Mouse (Mus musculus) adrenal gland, adult (tissue): ENCODE results near the gene Sema6b.
A peak's percentile ranks its signal among the peaks of the same experiment; 100 is the strongest.

ENCODE experiments used
- DNase-seq, 2 experiments: peaks; one replicate each; pipeline ENCODE4 v3.0.0; 2022 to 2023; ENCODE audit warnings: low spot score in 1 of 2; ENCODE audit not compliant: inconsistent age in 2 of 2

The Sema6b gene

GRCm38 (mm10) chr17:56139858-56140595, at the start of gene Sema6b:
Gene Sema6b (minus strand): TSS chr17:56140343.
- DNase-seq, result peak in 1 of 2 experiments; percentile 78

- DNase-seq, result peak; percentile 85 to 94
Observed at GRCm38 (mm10) chr17:56185281-56186141, 45.4 kb upstream of the Sema6b start.

GRCm38 (mm10) chr17:56183658-56184103, 43.5 kb upstream of the Sema6b start, which contains the start of gene Mydgf:
Gene Mydgf (minus strand): TSS chr17:56183920.
- peak; percentile 96 to 98 for DNase-seq

- no peak for DNase-seq
Observed at GRCm38 (mm10) chr17:56182975-56183657, 43.0 kb upstream of the Sema6b start.

- DNase-seq, result peak in 1 of 2 experiments; percentile 38
Observed at GRCm38 (mm10) chr17:56175416-56175815, 35.3 kb upstream of the Sema6b start.

- peak in 1 of 2 experiments; percentile 34 for DNase-seq
Observed at GRCm38 (mm10) chr17:56173401-56174046, 33.4 kb upstream of the Sema6b start.

GRCm38 (mm10) chr17:56171881-56172280, 31.7 kb upstream of the Sema6b start:
- peak in 1 of 2 experiments; percentile 48 for DNase-seq

- DNase-seq, result no peak
Observed at GRCm38 (mm10) chr17:56171456-56171855, 31.3 kb upstream of the Sema6b start.

- DNase-seq, result peak in 1 of 2 experiments; percentile 51
Observed at GRCm38 (mm10) chr17:56170636-56171035, 30.5 kb upstream of the Sema6b start.

- peak; percentile 34 to 56 for DNase-seq
Observed at GRCm38 (mm10) chr17:56169830-56170229, 29.7 kb upstream of the Sema6b start.

GRCm38 (mm10) chr17:56165671-56166070, 25.5 kb upstream of the Sema6b start:
- DNase-seq, result peak in 1 of 2 experiments; percentile 60

- no peak for DNase-seq
Observed at GRCm38 (mm10) chr17:56164510-56164909, 24.4 kb upstream of the Sema6b start.

- DNase-seq, result no peak
Observed at GRCm38 (mm10) chr17:56163523-56164102, 23.5 kb upstream of the Sema6b start.

GRCm38 (mm10) chr17:56162231-56162774, 22.2 kb upstream of the Sema6b start, which contains the start of gene Tnfaip8l1:
Gene Tnfaip8l1 (plus strand): TSS chr17:56162477.
- DNase-seq, result peak; percentile 97

- DNase-seq, result peak; percentile 66 to 86
Observed at GRCm38 (mm10) chr17:56159729-56160128, 19.6 kb upstream of the Sema6b start.

GRCm38 (mm10) chr17:56153643-56154042, 13.5 kb upstream of the Sema6b start:
- DNase-seq, result peak; percentile 83 to 93

GRCm38 (mm10) chr17:56149897-56150296, 9.8 kb upstream of the Sema6b start:
- no peak for DNase-seq

GRCm38 (mm10) chr17:56148790-56149618, 8.9 kb upstream of the Sema6b start:
- peak in 1 of 2 experiments; percentile 29 for DNase-seq

- DNase-seq, result no peak
Observed at GRCm38 (mm10) chr17:56148280-56148679, 8.1 kb upstream of the Sema6b start.
